Mouse (Mus musculus): ENCODE measurements at regions not wholly inside any gene's neighbourhood (a gene's known extent, or its start where the extent isn't known, plus 50 kb on each side); places are given as distances from the start of the nearest gene placed in this dataset.

DNA sequence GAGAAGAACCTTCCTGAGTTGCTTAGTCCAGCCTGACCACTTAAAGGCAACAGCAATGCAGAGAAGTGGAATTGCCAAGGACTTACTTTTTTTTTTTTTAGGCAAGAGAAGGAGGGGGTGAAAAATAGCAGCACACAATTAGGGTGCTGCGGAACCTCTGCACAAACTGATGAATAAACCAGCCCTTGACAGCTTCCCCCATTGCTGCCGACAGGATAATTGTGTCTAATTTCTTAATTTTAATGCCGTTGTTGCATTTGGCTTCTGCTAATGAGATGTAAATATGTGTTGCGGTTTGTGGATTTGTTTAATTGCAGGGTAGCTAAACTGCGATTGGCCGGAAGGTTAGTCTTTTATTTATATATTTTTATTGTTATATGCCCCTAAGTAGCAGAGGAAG, 157.5 kb upstream of the B3gat1 start:
- no peak for DNase-seq

GRCm38 (mm10) chr9:26601979-26602378, 131.5 kb upstream of the B3gat1 start:
- no peak for DNase-seq

DNA sequence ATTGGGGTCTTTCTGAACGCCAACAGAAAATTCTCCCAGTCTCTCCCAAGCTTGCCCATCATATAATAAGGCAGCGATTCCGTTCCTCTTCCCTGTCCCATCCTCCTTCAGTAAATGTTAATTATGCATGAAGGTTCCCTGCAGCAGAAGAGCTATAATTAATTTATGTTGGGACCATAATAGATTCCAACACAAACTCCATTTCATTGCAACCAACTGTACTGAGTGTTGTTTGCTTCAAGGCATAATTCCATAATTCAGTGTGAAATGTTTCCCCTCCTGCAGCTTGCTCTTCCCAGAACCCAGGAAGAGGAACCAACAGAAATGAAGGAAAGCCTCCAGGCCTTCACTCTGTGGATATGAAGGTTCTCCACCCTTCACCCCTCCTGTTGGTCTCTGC, 129.0 kb upstream of the B3gat1 start:
- DNase-seq = no peak

DNA sequence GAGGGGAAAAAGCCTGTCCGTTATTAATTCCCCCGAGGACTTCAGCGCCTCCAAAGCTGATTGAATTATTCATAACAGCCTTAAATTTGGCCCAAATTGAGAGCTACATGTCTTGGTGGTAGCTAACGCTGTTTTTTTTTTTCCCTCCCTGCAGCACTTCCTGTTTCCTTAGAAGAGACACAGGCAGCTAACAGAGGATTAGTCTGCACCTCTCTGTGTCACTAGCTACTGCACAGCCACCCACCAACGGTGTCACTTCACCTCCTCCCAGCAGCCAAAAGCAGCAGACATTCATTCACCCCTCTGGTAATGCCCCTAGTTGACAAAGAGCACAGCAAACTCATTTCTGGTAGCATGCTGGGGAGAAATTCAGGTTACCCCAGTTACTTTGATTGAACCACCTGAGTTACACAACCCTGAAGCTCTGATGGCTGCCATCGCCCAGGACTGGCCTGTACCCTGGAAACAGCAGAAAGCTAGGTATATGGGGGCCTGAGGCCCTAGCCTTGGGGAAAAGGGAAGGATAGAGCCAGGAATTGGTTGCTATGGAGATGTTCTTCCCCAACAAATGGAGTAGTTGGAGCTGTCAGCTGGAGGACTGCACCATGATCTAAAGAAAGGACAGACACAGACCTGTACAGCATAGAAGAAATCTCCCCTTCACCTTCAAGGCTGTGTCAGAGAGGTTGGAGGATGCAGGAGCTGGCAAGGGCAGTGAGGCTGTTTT, 121.7 kb upstream of the B3gat1 start:
- DNase-seq = no peak

GRCm38 (mm10) chr9:26622840-26623448, 110.6 kb upstream of the B3gat1 start:
- DNase-seq = no peak

GRCm38 (mm10) chr9:26625171-26625937, 108.2 kb upstream of the B3gat1 start:
- DNase-seq = peak; percentile 55

- DNase-seq = no peak
These were observed 100.5 kb upstream of the B3gat1 start for GRCm38 (mm10) chr9:26632891-26633650.

DNA sequence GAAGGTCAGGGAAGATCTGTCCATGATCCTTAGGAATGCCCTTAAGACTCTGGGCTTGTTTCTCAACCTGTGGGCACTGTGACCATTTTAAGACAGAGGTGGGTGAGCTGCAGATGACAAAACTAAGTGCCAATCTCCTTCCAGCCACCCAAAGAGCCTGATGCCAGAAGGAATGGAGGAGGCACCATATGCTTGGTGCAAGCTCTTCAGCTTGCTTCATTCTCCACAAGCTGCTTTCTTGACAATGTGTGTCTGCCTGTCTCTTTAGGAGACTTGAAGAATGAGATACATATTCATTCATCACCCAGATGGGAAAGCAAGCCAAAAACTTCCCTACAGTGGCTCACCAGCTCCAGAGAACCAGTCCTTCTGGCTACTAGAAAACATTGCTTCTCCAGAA, 98.3 kb upstream of the B3gat1 start:
- DNase-seq = no peak

DNA sequence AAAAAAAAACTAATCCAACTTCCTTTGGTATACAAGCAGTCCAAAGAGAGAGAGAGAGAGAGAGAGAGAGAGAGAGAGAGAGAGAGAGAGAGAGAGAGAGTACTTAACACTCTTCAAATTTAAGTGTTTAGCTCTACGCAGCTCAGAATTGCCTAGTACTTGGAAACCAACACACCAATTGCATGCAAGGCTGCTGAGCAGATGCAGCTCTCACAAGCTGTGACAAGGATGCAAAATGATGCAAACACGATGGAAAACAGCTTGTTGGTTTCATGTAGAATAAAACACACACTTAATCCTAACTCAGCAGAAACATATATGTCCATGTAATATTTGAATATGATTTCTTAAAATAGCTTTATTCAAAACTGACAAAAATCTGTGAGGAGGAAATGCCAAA, 94.9 kb upstream of the B3gat1 start:
- no peak for DNase-seq

DNA sequence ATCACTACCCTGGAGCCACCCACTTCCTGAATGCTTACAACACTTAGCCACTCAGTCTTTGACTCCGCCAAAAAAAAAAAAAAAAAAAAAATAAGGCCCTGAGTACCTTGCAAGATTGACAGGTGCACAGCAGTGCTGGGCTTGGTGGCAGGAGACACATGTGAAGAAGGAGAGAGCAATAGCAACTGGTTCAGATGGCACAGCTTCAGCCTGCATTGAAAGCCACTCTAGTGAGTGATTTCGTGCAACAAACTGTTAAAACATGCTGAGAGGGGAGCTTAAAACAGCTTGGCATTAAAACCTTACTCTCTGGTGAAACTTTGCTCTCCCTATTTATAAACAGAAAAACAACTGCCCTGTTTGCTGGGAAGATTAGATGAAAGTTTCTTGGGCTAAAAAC, 91.2 kb upstream of the B3gat1 start:
- DNase-seq = no peak

DNA sequence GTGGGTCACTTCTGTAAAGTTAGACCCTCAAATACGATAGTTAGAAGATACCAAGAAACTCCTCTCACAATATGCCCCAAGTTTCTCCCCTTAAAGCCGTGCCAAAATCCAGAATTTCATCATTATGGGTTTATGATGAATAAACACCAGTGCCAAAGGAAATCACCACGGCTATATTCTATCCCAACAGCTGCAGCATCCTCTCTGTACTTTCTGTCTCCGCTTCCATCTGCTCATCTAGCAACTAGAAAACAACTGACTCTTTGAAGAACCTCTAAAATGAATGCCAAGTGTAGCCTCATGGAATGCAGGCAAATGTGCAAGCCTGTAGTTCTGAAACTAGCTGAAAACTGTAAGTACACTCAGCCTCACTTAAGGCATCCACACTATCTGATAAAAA, 90.7 kb upstream of the B3gat1 start:
- no peak for DNase-seq

DNA sequence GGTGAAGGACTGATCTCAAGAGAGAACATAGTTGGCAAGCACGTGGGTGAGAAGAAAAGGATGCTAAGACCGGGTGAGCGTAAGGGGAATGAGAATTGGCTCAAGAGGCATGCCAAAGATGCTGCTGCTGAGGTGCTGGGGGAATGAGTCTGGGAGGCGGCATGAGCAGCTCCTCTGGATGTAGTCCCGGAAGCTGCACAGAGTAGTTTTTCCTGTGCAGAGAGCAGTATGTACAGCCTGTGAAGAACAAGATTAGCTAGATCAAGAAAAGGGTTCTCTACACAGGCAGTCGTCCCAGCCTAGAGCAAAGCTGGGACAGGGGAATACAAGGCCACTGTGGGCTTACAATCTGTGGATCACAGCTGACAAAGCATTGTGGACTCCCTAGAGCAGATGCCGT, 84.0 kb upstream of the B3gat1 start:
- no peak for DNase-seq

- no peak for DNase-seq
These were observed 80.6 kb upstream of the B3gat1 start for GRCm38 (mm10) chr9:26652920-26653319.

DNA sequence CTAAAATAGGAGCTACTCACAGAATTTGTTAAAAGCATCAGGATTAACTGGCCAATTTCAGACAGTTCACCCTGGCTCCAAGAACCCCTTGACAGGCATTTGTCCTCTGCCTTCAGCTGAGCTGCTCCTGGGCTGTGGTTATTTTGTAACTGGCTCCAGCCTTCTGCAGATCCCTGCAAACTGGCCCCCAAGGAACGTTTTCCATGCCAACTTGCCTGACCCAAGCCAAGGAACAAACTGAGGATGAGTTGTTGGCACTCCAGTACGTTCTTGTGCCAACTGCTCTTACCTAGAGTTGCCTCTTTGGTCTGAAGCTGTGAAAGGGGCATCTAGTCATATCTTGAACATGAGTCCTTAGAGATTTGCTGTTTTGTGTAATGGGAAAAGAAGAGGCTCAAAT, 74.2 kb upstream of the B3gat1 start:
- no peak for DNase-seq

- no peak for DNase-seq
These were observed 70.0 kb upstream of the B3gat1 start for GRCm38 (mm10) chr9:26663544-26663943.

- no peak for DNase-seq
These were observed 65.7 kb upstream of the B3gat1 start for GRCm38 (mm10) chr9:26667835-26668234.

DNA sequence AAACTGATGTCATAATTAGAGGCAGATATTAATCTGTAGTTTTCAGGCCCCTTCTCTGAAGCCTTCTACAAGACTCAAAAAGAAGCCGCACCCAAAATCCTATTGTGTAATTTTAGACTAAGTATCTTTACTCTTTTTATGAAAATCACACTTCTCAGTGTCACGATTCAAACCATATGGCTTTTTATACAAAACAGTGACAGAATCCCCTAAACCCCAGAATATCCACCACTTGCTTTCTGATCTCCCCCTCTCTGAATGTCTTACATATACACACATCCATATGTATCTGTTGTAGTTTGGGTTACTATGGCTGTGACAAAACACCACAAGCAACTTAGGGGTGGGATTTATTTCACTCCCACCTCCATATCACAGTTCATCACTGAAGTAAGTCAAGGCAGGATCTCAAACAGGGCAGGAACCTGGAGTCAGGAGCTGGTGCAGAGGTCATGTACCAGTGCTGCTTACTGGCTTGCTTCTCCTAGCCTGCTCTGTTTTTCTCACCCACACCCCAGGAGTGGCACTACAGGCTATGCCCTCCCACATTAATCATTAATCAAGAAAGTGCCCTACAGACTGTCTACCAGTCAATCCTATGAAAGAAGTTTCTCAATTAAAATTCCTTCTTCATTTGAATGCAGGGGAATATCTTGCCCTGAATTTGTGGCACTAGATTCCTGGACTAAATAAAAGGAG, 59.3 kb upstream of the B3gat1 start:
- DNase-seq = no peak

DNA sequence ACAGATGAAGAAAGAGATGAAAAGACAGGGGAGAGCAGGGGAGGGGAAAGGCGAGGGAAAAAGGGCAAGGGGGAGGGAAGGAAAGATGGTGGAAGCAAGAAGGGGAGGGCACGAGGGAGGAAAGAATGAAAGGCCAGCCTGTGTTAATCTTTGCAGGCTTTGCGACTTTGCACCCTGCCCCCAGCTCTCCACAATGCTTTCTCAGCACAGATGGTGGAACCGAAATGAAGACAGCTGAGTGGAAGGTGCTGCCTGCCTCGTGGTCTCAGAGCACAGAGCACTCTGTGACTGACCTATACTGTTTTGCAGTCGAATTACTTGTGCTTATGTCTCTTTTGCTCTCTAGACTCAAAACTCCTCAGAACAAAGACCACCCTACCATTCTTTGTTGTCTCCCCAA, 55.2 kb upstream of the B3gat1 start:
- no peak for DNase-seq

- no peak for DNase-seq
These were observed 52.0 kb upstream of the B3gat1 start for GRCm38 (mm10) chr9:26681516-26681915.
